Mouse (Mus musculus): ENCODE data around the gene Art3.

Art3 gene

GRCm38 (mm10) chr5:92331635-92332338, at the start of gene Art3:
Gene Art3, plus strand, starts transcription at chr5:92331827.
- DNase-seq, result no peak

DNA sequence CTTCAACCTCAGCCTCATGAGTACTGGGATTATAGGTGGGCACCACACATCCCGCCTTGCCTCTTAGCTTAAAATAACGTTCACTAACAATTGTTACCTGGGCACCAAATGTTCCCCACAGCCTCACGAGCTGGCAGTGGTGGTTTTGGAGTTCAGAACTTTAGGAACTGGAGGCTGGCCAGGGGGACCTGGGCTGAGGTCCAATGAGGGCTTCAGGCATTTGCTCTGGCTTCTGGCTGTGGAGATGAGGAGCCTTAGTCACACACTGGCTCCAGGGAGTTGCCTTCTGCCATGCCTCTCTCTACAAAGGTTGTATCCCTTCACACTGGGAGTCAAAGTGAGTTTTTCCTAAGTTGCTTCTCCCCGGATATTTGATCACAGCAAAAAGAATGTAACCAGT, 49.1 kb upstream of the Art3 start:
- no peak for DNase-seq

DNA sequence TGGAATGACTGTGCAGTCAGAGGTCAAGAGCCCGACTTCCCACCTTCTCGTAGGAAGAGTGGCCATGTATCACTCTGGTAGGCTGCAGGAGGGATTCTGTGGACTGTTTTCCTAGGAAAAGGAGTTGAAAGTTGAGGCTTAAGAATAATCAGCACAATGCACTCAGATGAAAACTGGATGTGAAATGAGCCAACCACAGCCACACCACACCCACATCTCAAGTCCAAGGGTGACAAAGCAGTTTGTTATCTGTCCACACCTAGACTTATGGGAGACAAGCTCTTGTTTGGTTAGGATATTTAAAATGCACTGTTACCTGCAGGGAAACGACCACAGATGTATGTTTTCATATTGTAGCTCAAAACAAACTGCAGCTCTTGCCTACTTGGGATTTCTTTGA, 48.5 kb upstream of the Art3 start:
- no peak for DNase-seq

DNA sequence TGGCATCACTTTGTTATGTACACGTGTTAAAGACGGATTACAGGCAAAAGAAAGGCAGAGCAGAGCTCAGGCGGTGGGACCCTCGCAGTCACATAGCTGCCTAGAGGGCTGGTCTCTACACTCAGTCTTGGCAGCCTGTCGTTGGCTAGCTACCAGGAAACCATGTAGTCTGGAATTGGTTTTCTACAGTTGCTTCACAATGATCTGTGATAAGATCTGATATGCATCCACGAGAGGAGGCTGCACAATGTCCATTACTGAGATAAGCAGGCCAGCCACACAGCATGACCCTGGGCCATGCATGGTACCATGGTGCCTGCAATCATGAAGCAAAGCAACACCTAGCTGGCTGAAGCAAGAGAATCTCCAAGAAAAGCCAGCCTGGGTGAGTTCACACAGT, 43.8 kb upstream of the Art3 start:
- DNase-seq, result no peak

- DNase-seq, result no peak
These were observed 39.8 kb upstream of the Art3 start for GRCm38 (mm10) chr5:92291652-92292414.

- no peak for DNase-seq
These were observed 37.1 kb upstream of the Art3 start for GRCm38 (mm10) chr5:92294525-92294924.

- DNase-seq, result no peak
These were observed 29.3 kb upstream of the Art3 start for GRCm38 (mm10) chr5:92302149-92302840.

DNA sequence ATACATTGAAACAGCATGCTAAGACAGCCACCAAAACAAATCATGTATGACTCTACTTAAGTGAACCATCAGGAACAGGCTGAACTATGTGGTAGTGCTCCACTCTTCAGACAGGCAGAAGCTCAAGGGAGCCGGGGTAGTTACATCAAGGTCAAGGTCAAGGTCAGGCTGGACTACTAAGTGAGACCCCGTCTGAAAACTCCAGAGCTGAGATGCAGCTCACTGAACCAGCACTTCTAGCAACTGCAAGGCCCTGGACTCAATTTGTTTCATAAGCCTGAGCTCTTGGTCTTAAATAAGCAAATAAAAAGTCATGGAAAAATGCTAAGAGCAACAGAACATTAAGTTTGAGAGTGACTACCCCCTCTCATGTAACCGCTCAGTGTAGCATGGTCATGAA, 27.3 kb upstream of the Art3 start:
- DNase-seq, result no peak

GRCm38 (mm10) chr5:92309681-92310511, 21.7 kb upstream of the Art3 start, which contains the start of gene Sdad1:
Gene Sdad1, minus strand, starts transcription at chr5:92310479.
- DNase-seq, result peak; percentile 92

DNA sequence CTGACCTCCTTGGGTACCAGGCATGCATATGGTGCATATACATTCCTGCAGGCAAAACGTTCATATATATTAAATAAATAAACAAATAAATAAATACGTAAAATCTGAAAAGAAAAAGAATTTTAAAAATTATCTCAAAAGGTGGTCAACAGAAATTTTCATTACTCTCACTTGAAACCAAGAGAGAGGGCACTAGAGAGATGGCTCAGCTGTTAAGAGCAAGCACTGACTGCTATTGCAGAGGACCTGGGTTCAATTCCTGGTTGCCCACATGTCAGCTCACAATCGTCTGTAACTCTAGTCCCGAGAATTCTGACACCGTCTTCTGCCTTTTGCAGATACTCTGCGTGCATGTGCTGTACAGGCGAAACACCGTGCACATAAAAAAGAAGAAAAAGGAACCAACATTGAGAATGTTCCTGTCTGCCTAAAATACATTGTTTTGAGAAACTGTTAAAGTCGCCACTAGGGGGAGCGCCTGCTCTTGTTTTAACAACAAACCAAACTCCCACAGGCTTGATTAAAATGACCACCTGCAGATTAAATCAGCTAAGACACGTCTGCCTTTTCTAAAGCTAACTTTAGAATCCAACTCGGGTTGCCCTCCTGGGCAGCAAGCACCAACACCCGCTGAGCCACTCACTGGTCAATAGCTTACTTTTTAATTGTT, 19.4 kb upstream of the Art3 start:
- peak; percentile 93 for DNase-seq

GRCm38 (mm10) chr5:92313776-92314175, 17.9 kb upstream of the Art3 start:
- DNase-seq, result no peak

GRCm38 (mm10) chr5:92318119-92318518, 13.5 kb upstream of the Art3 start:
- no peak for DNase-seq

DNA sequence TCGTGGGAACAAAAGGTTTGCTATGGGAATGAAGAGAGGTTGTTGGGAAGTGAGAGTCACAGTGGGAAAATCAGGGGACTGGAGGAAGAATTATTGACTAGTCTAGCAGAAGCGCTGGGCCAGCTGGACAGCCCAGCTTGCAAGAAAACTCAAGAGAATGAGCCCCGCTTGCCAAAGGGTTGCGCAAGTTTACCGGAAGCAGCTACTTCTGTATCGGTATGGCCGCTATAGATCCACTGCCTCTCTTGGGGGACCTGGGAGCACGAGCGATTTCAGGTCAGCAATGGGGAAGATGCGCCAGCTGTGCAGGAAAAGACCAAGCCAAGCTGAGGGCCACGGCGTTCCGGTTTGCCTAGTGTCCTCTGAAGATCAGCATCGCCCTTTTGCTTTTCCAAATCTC, 13.0 kb upstream of the Art3 start:
- DNase-seq, result no peak

- DNase-seq, result no peak
These were observed 9.8 kb upstream of the Art3 start for GRCm38 (mm10) chr5:92321631-92322400.

GRCm38 (mm10) chr5:92322612-92323011, 9.0 kb upstream of the Art3 start:
- no peak for DNase-seq

- DNase-seq, result no peak
These were observed 8.4 kb upstream of the Art3 start for GRCm38 (mm10) chr5:92323264-92323663.

DNA sequence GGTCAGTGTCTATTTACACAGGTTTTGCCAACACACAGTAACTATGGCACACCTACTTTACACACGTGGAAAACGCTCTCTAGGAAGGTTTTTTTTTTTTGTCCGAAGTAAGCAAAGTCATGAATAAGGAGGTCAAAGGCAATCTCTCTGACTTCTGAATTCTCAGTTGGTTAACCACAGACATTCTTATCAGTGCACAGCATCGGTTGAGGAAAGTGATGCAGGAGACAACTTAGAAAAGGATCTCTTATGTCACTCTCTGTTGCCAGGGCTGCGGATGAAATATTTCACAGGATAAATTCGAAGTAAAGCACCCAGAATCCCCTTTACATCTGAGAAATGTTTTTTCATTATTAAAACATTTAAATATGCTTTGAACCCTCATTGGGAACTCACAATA, 4.3 kb upstream of the Art3 start:
- no peak for DNase-seq

DNA sequence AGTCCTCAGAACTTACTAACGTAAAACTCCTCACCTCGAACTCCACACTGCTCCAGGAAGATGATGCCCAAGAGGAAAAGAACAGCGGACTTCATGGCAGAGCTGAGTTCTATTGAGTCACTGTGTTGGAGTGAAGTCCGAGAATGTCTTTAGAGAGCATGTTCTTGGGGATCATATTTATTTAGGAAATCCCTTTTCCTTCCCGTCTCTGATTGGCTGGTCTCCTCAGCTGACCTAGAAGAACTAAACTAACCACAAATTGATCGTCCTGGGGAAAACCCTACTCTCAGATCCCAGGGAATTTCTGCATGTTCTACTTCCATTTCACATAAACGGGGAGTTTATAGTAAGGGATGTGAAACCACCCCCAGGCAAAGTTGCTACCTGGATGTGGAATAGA, 3.7 kb upstream of the Art3 start, which contains the start of gene Cxcl9:
Cxcl9 (minus strand) TSS at position 151 of the 400 bp plus-strand sequence.
- no peak for DNase-seq

- DNase-seq, result no peak
These were observed 505 bp upstream of the Art3 start for GRCm38 (mm10) chr5:92331122-92331521.

DNA sequence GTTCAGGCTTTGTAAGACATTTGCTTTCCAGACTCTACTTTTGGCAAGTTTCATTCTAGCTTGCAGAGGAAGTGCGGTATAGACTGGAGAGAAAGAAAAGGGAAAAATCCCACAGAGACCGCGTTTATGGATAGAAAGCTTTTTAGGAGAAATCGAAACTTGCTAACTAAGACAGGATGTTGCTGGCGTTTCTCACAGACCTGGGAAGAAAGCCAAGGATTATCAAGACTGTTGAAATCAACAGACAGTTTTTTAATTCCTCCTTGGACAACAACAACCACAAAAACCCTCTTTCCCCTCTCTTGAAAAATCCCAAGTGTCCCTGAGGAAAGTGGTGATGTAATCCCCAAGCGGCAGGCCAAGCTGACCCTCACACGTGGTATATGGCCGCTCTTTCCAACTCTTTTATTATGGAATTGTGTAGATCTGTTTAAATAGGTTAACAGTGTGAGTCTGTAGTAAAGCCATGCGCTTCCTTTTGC, 773 bp downstream of the Art3 start:
- DNase-seq, result no peak

DNA sequence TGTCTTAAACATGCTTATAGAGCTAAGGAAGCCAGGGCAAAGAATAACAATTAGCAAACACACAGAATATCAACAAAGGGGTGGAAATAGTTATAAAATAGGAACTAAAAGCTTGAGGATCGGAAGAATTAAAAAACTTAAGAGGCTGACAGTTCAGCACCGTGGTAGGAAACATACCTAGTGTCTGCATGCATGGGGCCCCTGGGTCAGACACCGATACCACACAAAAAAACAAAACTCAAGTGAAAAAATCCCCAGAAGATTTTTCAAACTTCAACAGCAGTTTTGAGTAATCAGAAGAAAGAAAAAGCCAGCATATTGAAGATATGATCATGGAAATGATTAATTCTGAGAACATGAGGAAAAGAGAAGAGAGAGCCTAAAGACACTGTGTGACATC, 5.1 kb downstream of the Art3 start:
- DNase-seq, result no peak
